Mouse (Mus musculus) thymus, postnatal 4 days (tissue): ENCODE measurements around the gene Ssbp3.

Experiments
- DNase-seq: peaks from one replicate; pipeline ENCODE4 v3.0.0; 2021

Gene Ssbp3

GRCm38 (mm10) chr4:106935583-106935935 lies 25.1 kb downstream of the Ssbp3 start:
- no peak for DNase-seq

GRCm38 (mm10) chr4:106936041-106936440 lies 25.5 kb downstream of the Ssbp3 start:
- no peak for DNase-seq

- DNase-seq = peak; percentile 27
These were observed 26.2 kb downstream of the Ssbp3 start for GRCm38 (mm10) chr4:106936741-106937140.

- no peak for DNase-seq
These were observed 28.2 kb downstream of the Ssbp3 start for GRCm38 (mm10) chr4:106938506-106939222.

GRCm38 (mm10) chr4:106939223-106939918 lies 28.9 kb downstream of the Ssbp3 start:
- no peak for DNase-seq

DNA sequence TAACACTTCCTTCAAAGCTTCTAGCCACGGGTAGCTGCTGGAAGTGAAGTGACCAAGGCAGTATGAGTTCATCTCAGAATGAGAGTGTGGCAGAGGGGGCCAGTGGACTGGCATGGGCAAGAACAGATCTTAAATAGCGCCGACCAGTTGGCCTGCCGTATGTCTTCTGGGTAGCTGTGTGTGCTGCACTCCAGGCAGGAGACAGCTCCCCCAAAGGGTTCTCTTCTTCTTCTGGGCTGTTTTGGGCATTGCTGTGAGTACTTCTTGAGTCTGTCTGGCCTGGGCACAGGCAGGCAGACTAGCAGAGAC lies 29.4 kb downstream of the Ssbp3 start:
- DNase-seq = no peak

GRCm38 (mm10) chr4:106940945-106941344 lies 30.4 kb downstream of the Ssbp3 start:
- DNase-seq = no peak

GRCm38 (mm10) chr4:106941475-106941874 lies 31.0 kb downstream of the Ssbp3 start:
- peak; percentile 53 for DNase-seq

DNA sequence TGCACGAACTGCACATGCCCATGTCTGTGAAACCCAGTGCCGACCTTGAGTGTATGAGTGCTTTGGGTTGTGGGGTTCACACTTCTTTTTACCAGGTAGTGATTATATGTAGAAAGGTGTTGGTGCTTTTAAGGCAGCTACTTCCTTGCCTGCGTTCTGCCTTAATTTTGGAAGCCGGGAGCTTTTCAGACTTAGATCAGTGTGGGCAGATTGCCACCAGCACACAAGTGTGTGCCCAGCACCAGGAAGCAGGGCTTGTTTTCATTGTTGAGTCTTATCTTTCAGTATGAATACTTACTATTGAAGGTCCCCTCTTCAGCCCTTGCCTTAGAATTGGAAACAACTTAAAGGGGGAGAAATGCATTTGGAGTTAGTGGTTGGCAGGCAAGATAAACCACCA lies 32.0 kb downstream of the Ssbp3 start:
- DNase-seq = no peak

DNA sequence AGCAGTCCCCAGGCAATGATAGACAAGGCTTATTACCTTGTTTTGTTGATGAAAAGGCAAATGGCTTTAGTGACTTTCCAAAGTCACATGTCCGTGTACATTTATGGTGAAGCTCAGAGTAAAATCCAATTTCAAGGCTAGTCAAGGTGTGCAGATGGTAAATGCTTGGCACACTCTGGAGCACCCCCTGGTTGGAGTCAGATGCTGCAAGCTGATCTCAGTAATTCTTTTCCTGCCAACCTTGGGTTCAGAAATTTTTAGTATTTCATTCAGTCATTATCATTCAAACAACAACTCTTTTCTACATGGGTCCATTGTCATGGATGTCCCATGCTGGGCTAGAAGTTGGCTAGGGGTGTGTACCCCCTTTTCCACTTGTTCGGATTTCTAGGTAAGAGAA lies 33.1 kb downstream of the Ssbp3 start:
- no peak for DNase-seq

DNA sequence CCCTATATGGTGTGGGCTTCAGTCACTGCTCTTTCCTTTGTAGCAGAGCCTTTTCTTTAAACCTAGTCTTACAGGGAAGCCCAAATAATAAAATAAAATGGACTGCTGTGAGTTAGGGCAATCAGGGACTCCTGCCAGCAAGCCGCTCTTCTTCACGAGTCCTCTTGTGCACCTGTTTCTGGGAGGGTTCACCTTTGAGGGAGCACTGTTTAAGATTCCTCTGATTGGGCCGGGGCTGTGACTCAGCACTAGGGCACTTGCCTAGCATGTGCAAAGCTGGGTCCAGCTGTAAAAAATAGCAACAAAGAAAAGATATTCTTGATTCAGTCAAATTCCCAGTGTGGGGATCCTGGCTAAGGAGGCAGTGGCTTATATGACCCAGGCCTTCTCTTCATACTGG lies 34.4 kb downstream of the Ssbp3 start:
- no peak for DNase-seq

DNA sequence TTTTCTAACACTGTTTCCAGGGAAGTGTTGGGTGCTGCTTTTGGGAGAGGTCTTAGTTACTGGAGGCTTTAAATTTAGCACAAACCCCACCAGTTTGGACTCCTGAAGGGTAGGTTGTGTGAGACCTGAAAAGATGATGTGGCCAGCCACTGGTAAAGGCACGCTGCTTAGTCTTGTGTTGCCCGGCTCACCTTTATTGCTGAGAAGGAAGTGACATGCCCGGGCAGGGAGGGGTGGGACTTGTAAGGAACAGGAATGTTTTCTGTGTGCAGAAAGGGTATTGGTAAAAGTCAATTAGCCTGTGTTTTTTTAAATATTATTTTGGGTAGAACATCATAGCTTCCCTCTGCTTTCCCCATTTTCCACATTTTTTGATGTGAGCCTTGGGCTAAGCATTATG lies 37.2 kb downstream of the Ssbp3 start:
- no peak for DNase-seq

- no peak for DNase-seq
These were observed 38.0 kb downstream of the Ssbp3 start for GRCm38 (mm10) chr4:106948546-106948945.

DNA sequence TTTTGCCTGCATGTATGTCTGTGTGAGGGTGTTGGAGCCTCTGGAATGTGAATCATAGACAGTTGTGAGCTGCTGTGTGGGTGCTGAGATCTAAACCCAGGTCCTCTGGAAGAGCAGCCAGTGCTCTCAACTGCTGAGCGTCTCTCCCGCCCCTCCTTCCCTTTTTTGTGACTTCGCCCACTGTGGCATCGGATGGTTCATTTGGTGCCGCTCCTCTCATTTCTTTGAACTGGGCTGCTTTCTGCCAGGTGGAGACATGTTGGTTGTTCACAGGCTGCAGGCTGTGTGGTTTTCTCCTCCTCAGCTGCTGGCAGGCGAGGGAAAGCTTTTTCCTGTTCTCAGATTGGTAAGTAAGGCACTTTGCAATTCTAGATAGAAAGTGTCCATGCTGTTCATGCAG lies 38.7 kb downstream of the Ssbp3 start:
- peak; percentile 57 for DNase-seq

DNA sequence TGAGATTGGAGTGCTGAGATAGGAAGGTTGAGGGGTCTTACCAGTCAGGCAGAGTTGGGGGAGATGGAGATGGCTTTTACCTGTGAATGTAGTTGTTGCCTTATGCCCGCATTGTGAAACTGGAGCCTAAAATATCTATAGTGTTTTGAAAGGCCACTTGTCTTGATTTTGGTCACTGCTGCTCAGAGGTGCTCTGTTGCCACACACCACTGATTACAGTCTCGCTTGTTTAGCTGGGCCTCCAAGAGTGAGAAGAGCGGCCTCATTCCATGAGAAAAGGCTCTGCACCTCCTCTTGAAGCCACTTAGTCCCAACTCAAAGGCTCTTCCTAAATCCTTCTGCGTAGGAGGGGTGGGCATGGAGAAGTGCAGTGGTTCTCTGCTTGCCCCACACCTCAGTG lies 40.3 kb downstream of the Ssbp3 start:
- no peak for DNase-seq

GRCm38 (mm10) chr4:106951455-106951854 lies 41.0 kb downstream of the Ssbp3 start:
- peak; percentile 64 for DNase-seq

- DNase-seq = no peak
These were observed 42.7 kb downstream of the Ssbp3 start for GRCm38 (mm10) chr4:106953221-106953620.

- DNase-seq = no peak
These were observed 43.3 kb downstream of the Ssbp3 start for GRCm38 (mm10) chr4:106953760-106954159.

GRCm38 (mm10) chr4:106955729-106956712 lies 45.5 kb downstream of the Ssbp3 start:
- DNase-seq = peak; percentile 57

GRCm38 (mm10) chr4:106958117-106958516 lies 47.6 kb downstream of the Ssbp3 start:
- no peak for DNase-seq

GRCm38 (mm10) chr4:106958561-106958960 lies 48.1 kb downstream of the Ssbp3 start:
- no peak for DNase-seq

DNA sequence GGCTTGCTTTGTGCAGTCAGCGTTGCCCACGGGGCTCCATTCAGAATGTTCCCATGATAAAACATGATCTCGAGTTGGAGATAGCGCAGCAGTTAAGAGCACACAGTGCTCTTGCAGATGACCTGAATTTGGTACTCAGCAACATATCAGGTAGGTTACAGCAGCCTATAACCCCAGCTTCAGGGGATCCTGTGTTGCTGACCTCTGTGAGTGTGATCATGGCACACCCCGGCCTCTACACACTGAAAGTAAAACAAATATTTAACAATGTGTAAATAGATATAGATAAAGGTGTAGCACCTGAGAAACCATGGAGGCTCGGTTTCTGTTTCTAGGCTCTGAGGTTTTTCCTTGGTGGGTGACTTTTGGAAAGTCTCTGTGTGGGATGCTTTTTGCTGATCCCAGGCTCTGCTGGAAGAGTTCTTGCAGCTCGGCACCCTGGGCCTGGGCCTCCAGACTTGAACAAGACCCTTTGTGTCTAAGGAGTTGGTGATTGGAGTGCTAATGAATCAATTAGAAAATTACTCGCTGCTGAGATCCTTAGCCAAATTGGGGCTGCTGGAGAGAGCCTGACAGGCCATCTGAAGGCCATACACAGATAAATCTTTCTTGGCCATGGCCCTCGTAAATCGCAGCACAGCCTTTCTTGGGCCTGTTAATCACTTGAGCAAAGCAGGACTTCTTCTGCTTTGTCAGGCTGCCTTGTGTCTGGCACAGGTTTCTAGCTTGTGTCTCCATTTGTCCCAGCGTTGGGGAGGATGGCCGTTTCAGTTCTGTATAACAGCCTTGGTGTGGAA lies 49.2 kb downstream of the Ssbp3 start:
- no peak for DNase-seq

DNA sequence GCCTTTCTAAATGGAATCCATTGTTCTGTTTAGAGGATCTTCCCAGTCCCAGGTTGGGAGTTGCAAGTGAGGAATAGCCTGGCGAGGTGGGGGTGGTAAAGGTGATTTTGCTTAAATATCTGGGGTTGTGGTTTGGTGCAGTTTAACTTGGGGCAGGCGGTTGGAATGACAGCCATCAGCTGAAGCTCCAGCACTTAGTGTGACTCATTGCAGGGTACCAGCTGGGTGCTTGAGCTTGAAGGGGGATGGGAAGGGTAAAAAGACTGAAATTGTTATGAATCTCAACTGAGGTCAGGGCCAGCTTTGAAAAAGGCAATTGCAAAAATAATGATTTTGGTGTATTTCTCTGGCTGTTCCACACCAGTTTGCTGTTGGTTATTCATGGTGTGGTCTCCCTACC lies 50.0 kb downstream of the Ssbp3 start:
- no peak for DNase-seq
